Mouse (Mus musculus) embryonic fibroblast, embryonic 13.5 days (primary cell): Measurements from ENCODE around the gene Adgrg6. TPM values are rescaled to one million over a fixed set of nuclear protein-coding genes. Genes with fewer than 3 reads are reported as not detected.

ENCODE experiments used
- H3K27ac ChIP-seq: 2 replicates; pipeline ENCODE4 v1.5.1; 2012; ENCODE audit warnings: low read length, control low read depth, inconsistent platforms; ENCODE audit not compliant: insufficient read depth
- H3K4me1 ChIP-seq: 2 replicates; pipeline ENCODE4 v1.6.1; 2011; ENCODE audit warnings: low read length; ENCODE audit not compliant: control insufficient read depth, insufficient read depth
- H3K4me3 ChIP-seq: 2 replicates; pipeline ENCODE4 v1.5.1; 2011; ENCODE audit warnings: mild to moderate bottlenecking, control low read depth, low read length; ENCODE audit not compliant: insufficient read depth
- CTCF ChIP-seq: IDR thresholded peaks from 2 replicates; pipeline ENCODE4 v1.5.1; 2011; ENCODE audit warnings: mild to moderate bottlenecking, control low read depth, low read length, moderate library complexity, borderline replicate concordance; ENCODE audit not compliant: insufficient read depth
- POLR2A ChIP-seq: IDR thresholded peaks from 2 replicates; pipeline ENCODE4 v1.6.1; 2011; ENCODE audit warnings: low read depth, mild to moderate bottlenecking, control low read depth, low read length, moderate library complexity
- polyA plus RNA-seq: library from polyadenylated mRNA; stranded (reverse); fragments of >200 nt; gene quantifications from 2 replicates; pipeline ENCODE4 v1.2.4, GENCODE M21; 2011; ENCODE audit warnings: low read depth; ENCODE audit not compliant: missing spikeins, insufficient read length

Gene Adgrg6
- polyA plus RNA-seq, 1 experiment, result 38.6 TPM

DNA sequence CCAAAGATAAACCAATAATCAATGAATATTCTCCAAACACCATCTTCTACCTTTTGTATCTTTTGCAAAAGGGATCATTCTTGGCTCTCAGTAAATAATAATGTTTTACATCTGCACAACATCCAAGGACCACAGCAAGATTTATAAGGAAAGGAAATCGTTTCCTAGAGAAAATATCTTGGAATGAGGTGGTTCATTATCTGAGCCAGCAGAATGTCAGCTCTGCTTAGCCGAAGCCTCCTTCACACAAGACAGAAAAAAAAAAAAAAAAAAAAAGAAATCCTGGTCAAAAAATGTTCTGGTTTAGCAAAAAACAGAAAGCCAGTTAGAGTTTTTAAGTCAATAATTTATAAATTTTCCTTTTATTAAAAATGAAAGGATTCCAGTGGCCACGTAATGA, 34.3 kb downstream of the Adgrg6 start:
- Histone ChIP-seq H3K27ac (no peak overlapping the region), H3K4me3 (no peak overlapping the region), H3K4me1 (peaks cover 6% of the 10 kb centered on the region; the same call in 1 of the 2 replicates)
- TF ChIP-seq POLR2A (no peak), CTCF (no peak)

GRCm38 (mm10) chr10:14495658-14496057, 49.8 kb downstream of the Adgrg6 start:
- Histone ChIP-seq H3K4me1 (peaks cover 4% of the 10 kb centered on the region; the same call in 1 of the 2 replicates), H3K27ac (no peak overlapping the region), H3K4me3 (no peak overlapping the region)
- TF ChIP-seq POLR2A, result no peak

GRCm38 (mm10) chr10:14495204-14495603, 50.3 kb downstream of the Adgrg6 start:
- H3K4me1 ChIP-seq, result peaks cover 4% of the 10 kb centered on the region; the same call in 1 of the 2 replicates
- H3K27ac ChIP-seq, result no peak overlapping the region
- H3K4me3 ChIP-seq, result no peak overlapping the region
- TF ChIP-seq POLR2A (no peak), CTCF (no peak)

DNA sequence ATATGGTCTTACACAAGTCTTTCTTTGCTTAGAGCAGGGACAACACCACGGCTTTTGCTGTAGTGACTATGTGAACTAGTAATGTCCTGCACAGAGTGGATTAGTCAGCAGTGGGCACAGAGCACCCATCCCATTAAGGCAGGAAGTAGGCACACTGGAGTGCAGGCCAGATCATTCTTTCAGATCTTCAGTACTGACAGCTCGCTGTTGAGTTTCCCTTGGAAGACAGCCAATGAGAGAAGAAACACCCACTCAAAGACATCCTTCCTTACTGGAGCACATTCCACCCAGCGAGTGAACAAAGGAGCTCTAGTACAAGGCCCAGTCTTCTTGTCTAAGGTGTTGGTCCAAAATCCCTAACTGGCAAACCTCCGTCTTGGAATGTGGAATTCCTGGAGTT, 53.6 kb downstream of the Adgrg6 start:
- TF ChIP-seq CTCF (no peak), POLR2A (no peak)
- peaks cover 4% of the 10 kb centered on the region; the same call in 1 of the 2 replicates for H3K4me1 ChIP-seq
- 0 out of 2 replicates have a peak overlapping the region, but pooled peaks have one; percentile 18 for H3K27ac ChIP-seq
- H3K4me3 ChIP-seq, result no peak overlapping the region

DNA sequence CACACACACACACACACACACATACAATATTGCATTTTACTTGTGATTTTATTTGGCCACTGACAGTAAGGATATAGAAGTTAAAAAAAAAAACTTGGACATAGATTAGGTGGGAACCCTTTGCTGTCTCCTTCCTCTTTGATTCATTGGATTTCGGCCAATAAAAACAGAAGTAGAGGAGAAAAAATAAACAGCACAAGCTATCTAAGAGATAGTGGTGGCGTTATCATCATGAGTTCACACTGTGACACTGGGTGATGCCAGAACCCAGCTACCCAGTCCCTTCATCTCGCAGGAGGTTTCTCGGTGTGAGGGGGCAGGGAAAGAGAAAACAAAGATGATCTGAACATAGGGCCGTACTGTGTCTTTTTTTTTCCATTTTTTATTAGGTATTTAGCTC, 62.2 kb downstream of the Adgrg6 start:
- TF ChIP-seq CTCF, result no peak
- TF ChIP-seq POLR2A, result no peak
- Histone ChIP-seq H3K27ac (no peak overlapping the region), H3K4me3 (no peak overlapping the region), H3K4me1 (no peaks in the 10 kb centered on the region)

DNA sequence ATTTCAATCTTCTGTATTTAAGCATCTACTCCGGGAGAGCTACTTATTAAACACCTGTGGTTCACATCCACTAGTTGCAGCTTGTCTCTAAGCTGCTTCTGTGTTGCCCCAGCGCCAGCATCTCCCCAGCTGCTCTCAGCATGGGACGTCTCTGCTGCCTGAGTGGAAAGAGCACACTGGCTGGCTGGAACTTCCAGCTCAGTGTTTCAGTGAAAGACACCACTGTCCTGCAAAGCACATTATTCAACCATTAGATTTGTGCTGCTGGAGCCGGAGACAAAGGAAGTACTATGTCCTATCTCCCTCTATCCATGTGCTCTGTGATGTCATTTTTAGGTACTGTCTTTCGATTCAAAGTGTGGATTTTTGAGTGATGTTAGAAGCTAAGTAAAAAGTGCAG, 63.0 kb downstream of the Adgrg6 start:
- no peak overlapping the region for H3K4me3 ChIP-seq
- no peaks in the 10 kb centered on the region for H3K4me1 ChIP-seq
- no peak overlapping the region for H3K27ac ChIP-seq
- no peak for TF ChIP-seq CTCF
- no peak for TF ChIP-seq POLR2A

GRCm38 (mm10) chr10:14480928-14481327, 64.5 kb downstream of the Adgrg6 start:
- Histone ChIP-seq H3K4me1 (peaks cover 6% of the 10 kb centered on the region; the same call in 1 of the 2 replicates), H3K27ac (no peak overlapping the region), H3K4me3 (no peak overlapping the region)
- TF ChIP-seq CTCF (no peak), POLR2A (no peak)

GRCm38 (mm10) chr10:14476393-14476792, 69.1 kb downstream of the Adgrg6 start:
- no peak overlapping the region for H3K4me3 ChIP-seq
- TF ChIP-seq POLR2A (no peak), CTCF (no peak)
- peaks cover 8% of the 10 kb centered on the region; the same call in 1 of the 2 replicates for H3K4me1 ChIP-seq
- no peak overlapping the region for H3K27ac ChIP-seq

DNA sequence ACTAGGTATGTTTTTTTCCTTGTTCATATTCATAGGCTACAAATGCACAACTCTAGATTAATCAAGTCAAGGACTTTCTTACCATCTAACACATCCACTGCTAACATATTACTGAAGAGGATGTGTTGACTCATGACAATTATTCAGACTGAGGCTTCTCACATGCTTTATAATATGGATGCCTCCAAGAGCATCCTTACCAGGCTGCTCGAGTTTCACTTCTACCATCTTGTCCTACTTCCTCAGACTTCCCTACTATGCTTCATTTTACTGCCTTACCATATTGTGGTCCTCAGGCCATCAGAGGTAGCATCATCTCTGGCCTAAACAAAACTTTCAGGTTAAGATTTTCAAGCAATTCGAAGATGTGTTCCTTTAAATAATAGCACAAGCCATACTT, 69.8 kb downstream of the Adgrg6 start:
- Histone ChIP-seq H3K4me3 (no peak overlapping the region), H3K4me1 (peaks cover 8% of the 10 kb centered on the region; the same call in 1 of the 2 replicates), H3K27ac (no peak overlapping the region)
- no peak for TF ChIP-seq POLR2A
- no peak for TF ChIP-seq CTCF

DNA sequence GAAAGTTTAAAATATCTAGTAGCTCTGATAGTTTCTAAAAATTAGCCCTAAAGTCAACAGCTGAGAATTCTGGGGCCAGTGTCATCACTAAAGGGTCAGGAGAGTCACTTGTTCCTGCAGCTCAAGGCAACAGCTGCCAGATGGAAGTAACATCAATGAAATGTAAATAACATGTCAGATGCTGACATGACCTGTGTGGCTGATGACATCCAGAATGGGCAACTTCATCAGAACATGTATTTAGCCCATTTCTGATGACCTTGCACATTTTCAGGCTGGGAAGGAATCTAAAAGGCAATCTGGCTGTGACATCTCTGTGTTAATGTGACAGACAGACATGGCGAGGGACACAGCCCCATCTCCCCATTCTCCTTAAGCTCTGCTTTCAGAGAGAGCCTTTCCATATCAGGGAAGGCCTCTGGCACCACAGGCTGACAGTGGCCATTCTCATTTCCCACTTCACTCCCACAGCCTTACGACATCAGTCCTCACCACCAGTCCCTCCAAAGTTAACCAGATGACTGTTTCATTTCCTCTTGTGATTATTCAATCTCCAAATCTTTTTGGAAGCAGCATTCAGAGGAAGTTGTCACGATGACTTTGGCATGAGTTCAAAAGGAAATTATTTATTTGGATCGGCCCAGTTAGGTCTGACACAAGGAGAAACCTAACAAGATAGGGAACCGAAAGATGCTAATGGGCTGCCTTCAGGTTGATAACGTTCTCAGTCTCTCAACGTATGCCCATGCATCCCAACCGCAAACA, 70.7 kb downstream of the Adgrg6 start:
- TF ChIP-seq CTCF, result no peak
- no peak for TF ChIP-seq POLR2A
- Histone ChIP-seq H3K4me3 (no peak overlapping the region), H3K27ac (no peak overlapping the region), H3K4me1 (peaks cover 8% of the 10 kb centered on the region; the same call in 1 of the 2 replicates)
